Mouse (Mus musculus): Measurements from ENCODE around the gene Tmppe.
"Not testable (repeated sequence)": the region's sequence is repeated elsewhere in the genome, so short reads cannot be mapped to it uniquely, and the experiment has no call there.

Tmppe gene

GRCm38 (mm10) chr9:114400949-114401684, at the start of gene Tmppe, which contains the start of gene Glb1:
Tmppe (plus strand) TSS chr9:114401105.
Glb1 (plus strand) TSS chr9:114401076.
- DNase-seq (ENCODE audit: low spot score) = peak; percentile 48

GRCm38 (mm10) chr9:114367783-114368470, 33.0 kb upstream of the Tmppe start:
- DNase-seq (ENCODE audit: low spot score) = no peak

- no peak for DNase-seq (ENCODE audit: low spot score)
These were observed 32.4 kb upstream of the Tmppe start for GRCm38 (mm10) chr9:114368471-114368858.

- not testable (repeated sequence) for DNase-seq (ENCODE audit: low spot score)
These were observed 31.5 kb upstream of the Tmppe start for GRCm38 (mm10) chr9:114369389-114369788.

- not testable (repeated sequence) for DNase-seq (ENCODE audit: low spot score)
These were observed 29.2 kb upstream of the Tmppe start for GRCm38 (mm10) chr9:114371717-114372116.

GRCm38 (mm10) chr9:114375276-114375962, 25.5 kb upstream of the Tmppe start:
- DNase-seq (ENCODE audit: low spot score) = no peak

GRCm38 (mm10) chr9:114377168-114377567, 23.7 kb upstream of the Tmppe start:
- no peak for DNase-seq (ENCODE audit: low spot score)

- no peak for DNase-seq (ENCODE audit: low spot score)
These were observed 21.0 kb upstream of the Tmppe start for GRCm38 (mm10) chr9:114379871-114380270.

- DNase-seq (ENCODE audit: low spot score) = no peak
These were observed 19.8 kb upstream of the Tmppe start for GRCm38 (mm10) chr9:114380881-114381733.

GRCm38 (mm10) chr9:114382936-114383710, 17.8 kb upstream of the Tmppe start:
- no peak for DNase-seq (ENCODE audit: low spot score)

GRCm38 (mm10) chr9:114384691-114385090, 16.2 kb upstream of the Tmppe start:
- DNase-seq (ENCODE audit: low spot score) = no peak

- DNase-seq (ENCODE audit: low spot score) = no peak
These were observed 15.7 kb upstream of the Tmppe start for GRCm38 (mm10) chr9:114385160-114385559.

- no peak for DNase-seq (ENCODE audit: low spot score)
These were observed 13.8 kb upstream of the Tmppe start for GRCm38 (mm10) chr9:114387086-114387485.

GRCm38 (mm10) chr9:114388288-114388687, 12.6 kb upstream of the Tmppe start:
- no peak for DNase-seq (ENCODE audit: low spot score)

GRCm38 (mm10) chr9:114388701-114389370, 12.1 kb upstream of the Tmppe start:
- DNase-seq (ENCODE audit: low spot score) = no peak

GRCm38 (mm10) chr9:114389371-114389904, 11.5 kb upstream of the Tmppe start:
- DNase-seq (ENCODE audit: low spot score) = no peak

- DNase-seq (ENCODE audit: low spot score) = no peak
These were observed 10.8 kb upstream of the Tmppe start, which contains the start of gene Crtap for GRCm38 (mm10) chr9:114389905-114390748. Crtap (minus strand) TSS chr9:114390675.

- no peak for DNase-seq (ENCODE audit: low spot score)
These were observed 10.2 kb upstream of the Tmppe start for GRCm38 (mm10) chr9:114390749-114391075.

- not testable (repeated sequence) for DNase-seq (ENCODE audit: low spot score)
These were observed 6.8 kb upstream of the Tmppe start for GRCm38 (mm10) chr9:114394136-114394535.

All from layer of hippocampus, adult 9-10 months (tissue).